Mouse (Mus musculus) CD8-positive naive resting alpha-beta T cell, adult 57 days (primary cell): ENCODE data around the gene Gm8994. TPM values are rescaled to one million over a fixed set of nuclear protein-coding genes. Genes with fewer than 3 reads are reported as not detected.

Experiments
- total RNA-seq: library from RNA; stranded (reverse); gene quantifications from one replicate; pipeline ENCODE4 v1.2.4, GENCODE M21; 2023

Gene Gm8994
- not detected for total RNA-seq

DNA sequence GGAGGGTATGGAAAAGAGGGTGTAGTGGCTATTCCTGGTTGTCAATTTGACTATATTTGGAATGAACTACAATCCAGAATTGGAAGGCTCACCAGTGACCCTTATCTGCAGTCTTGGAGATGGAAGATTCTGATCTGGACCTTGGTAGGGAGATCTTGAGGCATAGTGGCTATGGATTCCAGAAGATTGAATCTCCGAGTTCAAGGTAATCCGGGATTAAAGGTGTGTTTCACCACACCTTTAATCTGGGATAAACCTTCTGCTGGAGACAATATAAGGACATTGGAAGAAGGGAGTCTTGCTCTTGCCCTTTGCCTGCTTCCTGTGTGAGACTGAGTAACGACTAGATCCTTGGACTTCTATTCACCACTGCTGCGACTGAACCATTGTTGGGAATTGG is at the start of gene Gm8994:
Gm8994 (plus strand) TSS at position 301 of the 400 bp plus-strand sequence.

Other genes starting within 250 kb of the Gm8994 start
- not detected for gene Grin2b, start 154.0 kb upstream of the Gm8994 start, total RNA-seq
- gene E330021D16Rik, start 88.0 kb downstream of the Gm8994 start, total RNA-seq = not detected
- 306 TPM for gene Atf7ip, start 178.6 kb downstream of the Gm8994 start, total RNA-seq